In the genomic region with DNA sequence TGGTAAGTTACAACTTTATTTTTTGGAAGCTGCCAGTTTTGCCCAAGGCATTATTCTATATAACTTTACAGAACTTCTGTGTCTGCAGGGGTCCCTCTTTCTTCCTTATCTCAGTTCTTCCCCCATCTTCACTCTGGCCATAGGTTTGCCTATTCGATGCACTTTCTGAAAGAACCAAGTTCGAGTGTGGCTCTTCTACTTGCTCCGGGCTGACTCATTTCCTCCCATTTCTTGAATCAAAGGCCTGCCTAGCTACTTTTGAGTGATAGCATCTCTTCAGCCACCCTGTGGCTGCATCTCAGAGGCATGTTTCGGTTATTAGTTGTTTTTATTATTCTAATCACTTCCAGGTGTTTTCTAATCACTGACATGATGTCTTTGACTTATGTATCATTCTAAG, we compare ENCODE assay signal across 9 mouse cellular contexts. TPM values are rescaled to one million over a fixed set of nuclear protein-coding genes. Genes with fewer than 3 reads are reported as not detected.
A peak's percentile ranks its signal among the peaks of the same experiment; 100 is the strongest.
DNase-seq lines count a peak whose midpoint lies in the region; ATAC-seq and TF ChIP-seq lines count a peak whose summit lies in the region.
"Had no signal": no experiment of that assay in that cellular context is flagged by ENCODE, and none has a peak within 500 bp of the region (broad histone marks: within the 10 kb centered on the region; RNA-seq: fewer than 3 reads in every experiment).

No protein-coding gene starts in this region.

- peak in 1 of 2 experiments; percentile 31; a peak in 3 of 4 replicates for TF ChIP-seq EP300 in MEL (IDR thresholded peaks at IDR 0.05; ENCODE audit: low read depth in 1 of 2, low read length in 2 of 2)

- peak overlapping the region; percentile 78 for H3K27ac ChIP-seq in MEL (ENCODE audit: control insufficient read depth, low read depth, low read length)
- no peak overlapping the region for H3K27ac ChIP-seq in forebrain, embryonic 15.5 days (replicated peaks)
- no peak overlapping the region for H3K27ac ChIP-seq in liver, embryonic 12.5 days

- peaks cover 0 to 12% of the 10 kb centered on the region in 2 experiments; a peak in 2 of 4 replicates for H3K36me3 ChIP-seq in MEL (ENCODE audit: control insufficient read depth in 1 of 2, insufficient read depth in 2 of 2, low read length in 2 of 2)
- H3K36me3 ChIP-seq in forebrain, embryonic 15.5 days, result no peaks in the 10 kb centered on the region
- no peaks in the 10 kb centered on the region for H3K36me3 ChIP-seq in liver, embryonic 12.5 days

- H3K9ac ChIP-seq in MEL (ENCODE audit: control insufficient read depth, low read depth, low read length, poor library complexity, severe bottlenecking), result peak overlapping the region; percentile 83
- H3K9ac ChIP-seq in forebrain, embryonic 15.5 days (replicated peaks), result no peak overlapping the region
- H3K9ac ChIP-seq in liver, embryonic 12.5 days, result no peak overlapping the region

- no peak for TF ChIP-seq CTCF in MEL (IDR thresholded peaks at IDR 0.05 in 2 of 3, conservative IDR thresholded peaks at IDR 0.05 in 1 of 3; ENCODE audit: control insufficient read depth in 1 of 3, insufficient read depth in 1 of 3, low read depth in 2 of 3, low read length in 3 of 3, poor library complexity in 1 of 3, severe bottlenecking in 1 of 3)

- H3K4me1 ChIP-seq in MEL (ENCODE audit: control insufficient read depth in 1 of 2, insufficient read depth in 2 of 2, low read length in 2 of 2), result peaks cover 0 to 19% of the 10 kb centered on the region in 2 experiments; a peak in 3 of 4 replicates
- peaks cover 11% of the 10 kb centered on the region for H3K4me1 ChIP-seq in forebrain, embryonic 15.5 days
- peaks cover 24% of the 10 kb centered on the region for H3K4me1 ChIP-seq in liver, embryonic 12.5 days

- H3K9me3 ChIP-seq in MEL (replicated peaks; ENCODE audit: insufficient read depth, low read length), result no peaks in the 10 kb centered on the region
- no peaks in the 10 kb centered on the region for H3K9me3 ChIP-seq in forebrain, embryonic 15.5 days
- no peaks in the 10 kb centered on the region for H3K9me3 ChIP-seq in liver, embryonic 12.5 days (replicated peaks)

- TF ChIP-seq POLR2A in MEL (IDR thresholded peaks at IDR 0.05; ENCODE audit: control insufficient read depth in 1 of 2, insufficient read depth in 1 of 2, low read depth in 1 of 2, low read length in 2 of 2, poor library complexity in 1 of 2), result no peak

- H3K4me2 ChIP-seq in forebrain, embryonic 15.5 days (replicated peaks), result peak overlapping the region; percentile 93; the same call in 1 of the 2 replicates
- peak overlapping the region; percentile 84 for H3K4me2 ChIP-seq in liver, embryonic 12.5 days

- peak; percentile 79 for DNase-seq in 3T3-L1 (ENCODE audit: low read depth, low spot score)
- DNase-seq in MEL (ENCODE audit: low read depth, low spot score), result peak; percentile 69
- no peak for DNase-seq in left cerebral cortex, postnatal 14 days (ENCODE audit: low spot score in 2 of 2)
- no peak for DNase-seq in right cerebral cortex, postnatal 14 days
- no peak for DNase-seq in yolk sac, embryonic 10.5 days (ENCODE audit: low spot score)
- DNase-seq in left cerebral cortex, adult 9 months (ENCODE audit: low spot score in 2 of 2), result no peak

- peak overlapping the region; percentile 14 to 93 for H3K4me3 ChIP-seq in MEL (ENCODE audit: control insufficient read depth in 1 of 2, insufficient read depth in 1 of 2, low read depth in 2 of 2, low read length in 2 of 2)
- H3K4me3 ChIP-seq in forebrain, embryonic 15.5 days, result peak overlapping the region; percentile 81; the same call in 1 of the 2 replicates
- H3K4me3 ChIP-seq in liver, embryonic 12.5 days, result peak overlapping the region; percentile 68; the same call in 1 of the 2 replicates

- 67% methylated on average over 4 of the region's 4 CpGs for WGBS in forebrain, embryonic 15.5 days
- WGBS in liver, embryonic 12.5 days (ENCODE audit: insufficient replicate concordance), result 17% methylated on average over 4 of the region's 4 CpGs

- peaks cover 3% of the 10 kb centered on the region; the same call in 1 of the 2 replicates for H3K79me2 ChIP-seq in MEL (ENCODE audit: control insufficient read depth, insufficient read depth, low read length, poor library complexity)

- TF ChIP-seq RAD21 in MEL (IDR thresholded peaks at IDR 0.05; ENCODE audit: low read depth, low read length), result no peak

- H3K27me3 ChIP-seq in MEL (ENCODE audit: control insufficient read depth in 1 of 2, insufficient read depth in 2 of 2, low read length in 2 of 2), result no peaks in the 10 kb centered on the region
- H3K27me3 ChIP-seq in forebrain, embryonic 15.5 days, result no peaks in the 10 kb centered on the region
- peaks cover 10% of the 10 kb centered on the region; the same call in 1 of the 2 replicates for H3K27me3 ChIP-seq in liver, embryonic 12.5 days (replicated peaks)

- intact Hi-C loops in left cerebral cortex, postnatal 14 days (cut with DNase I), result no loop called here

- no peak for ATAC-seq in forebrain, embryonic 15.5 days (replicated peaks)
- ATAC-seq in liver, embryonic 12.5 days, result no peak

TF ChIP-seq in MEL, 35 proteins besides CTCF, POLR2A, EP300 and RAD21:
- TF ChIP-seq GATA1 (IDR thresholded peaks at IDR 0.05; ENCODE audit: low read depth, low read length) (0 out of 2 replicates have a peak, but pooled peaks have one; percentile 29), BHLHE40 (IDR thresholded peaks at IDR 0.05; ENCODE audit: borderline replicate concordance, low read depth, low read length) (0 out of 2 replicates have a peak, but pooled peaks have one; percentile 11), ELF1 (IDR thresholded peaks at IDR 0.05; ENCODE audit: low read depth, low read length) (0 out of 2 replicates have a peak, but pooled peaks have one; percentile 15), MEF2A (IDR thresholded peaks at IDR 0.05; ENCODE audit: extremely low read depth, insufficient replicate concordance, low read depth, low read length, poor library complexity, severe bottlenecking) (no peak), MYB (IDR thresholded peaks at IDR 0.05; ENCODE audit: low read depth, low read length) (no peak), RCOR1 (IDR thresholded peaks at IDR 0.05; ENCODE audit: low read depth, low read length) (peak; percentile 50; the same call in 1 of the 2 replicates)

RNA-seq across cellular contexts. Expression of gene Slc25a24, which starts 1.1 kb away (rescaled TPM):
- total RNA-seq in MEL (2012; rRNA removed), result 5.5 and 5.6 TPM in 2 replicates
- polyA plus RNA-seq in MEL (2012; ENCODE audit: insufficient read depth in 1 of 2, insufficient read length in 2 of 2, low read depth in 1 of 2, low replicate concordance in 2 of 2, missing spikeins in 1 of 2), result 10 to 100 TPM in 1 of 2 experiments, not detected in 1; 14.3 TPM
- 4.1 TPM in 2 replicates for polyA plus RNA-seq in forebrain, embryonic 15.5 days (2015; fragmentation: Nextera tagmentation; extraction: Ambion mirVana)
- 10.0 and 10.1 TPM in 2 replicates for polyA plus RNA-seq in liver, embryonic 12.5 days (2016; fragmentation: Nextera tagmentation; extraction: Ambion mirVana)
- total RNA-seq in left cerebral cortex, postnatal 14 days (2021), result 1 to 10 TPM; 2.9 to 3.3 TPM

RNA-seq across cellular contexts. Expression of gene Slc25a54, which starts 43.8 kb away (rescaled TPM):
- total RNA-seq in MEL (2012; rRNA removed), result not detected in 2 replicates
- polyA plus RNA-seq in MEL (2012; ENCODE audit: insufficient read depth in 1 of 2, insufficient read length in 2 of 2, low read depth in 1 of 2, low replicate concordance in 2 of 2, missing spikeins in 1 of 2), result not detected
- not detected in 2 replicates for polyA plus RNA-seq in forebrain, embryonic 15.5 days (2015; fragmentation: Nextera tagmentation; extraction: Ambion mirVana)
- polyA plus RNA-seq in liver, embryonic 12.5 days (2016; fragmentation: Nextera tagmentation; extraction: Ambion mirVana), result not detected in 2 replicates
- total RNA-seq in left cerebral cortex, postnatal 14 days (2021), result not detected
- polyA plus RNA-seq: cortical plate, adult 2 months had no signal

Comparison
In these comparisons a context has a peak if more than half of its experiments do, and no peak if none do; other contexts are left out.
1. DNase-seq: peak in 3T3-L1 (single experiment) and MEL (single experiment); none in left cerebral cortex, postnatal 14 days (0 of 2), right cerebral cortex, postnatal 14 days (single experiment), yolk sac, embryonic 10.5 days (single experiment) and left cerebral cortex, adult 9 months (0 of 2).
2. Peak in every context shown above with its lines, with median percentiles within 50 percentile points of each other: H3K4me3 ChIP-seq.